Mouse (Mus musculus): ENCODE results near the gene Fzd1. TPM values are rescaled to one million over a fixed set of nuclear protein-coding genes. Genes with fewer than 3 reads are reported as not detected.

The Fzd1 gene
- total and polyA plus RNA-seq, 2 experiments from 2014 or later, result 6.1 to 31.8 TPM

- DNase-seq (ENCODE audit: low spot score) (peak; percentile 29), ATAC-seq (ENCODE audit: insufficient read depth, low read depth) (peak; percentile 12; the same call in 1 of the 2 replicates)
- TF ChIP-seq CTCF (IDR thresholded peaks at IDR 0.05; ENCODE audit: low read depth) (no peak), EP300 (IDR thresholded peaks at IDR 0.05; ENCODE audit: low read depth) (no peak)
- WGBS, result under 1% methylated on average over 23 of the region's 23 CpGs
- no peaks in the 10 kb centered on the region for H3K9me3 ChIP-seq (replicated peaks; ENCODE audit: control insufficient read depth, low read length)
- H3K4me2 ChIP-seq (ENCODE audit: low read depth, low read length), result peak overlapping the region; percentile 81
- H3K4me3 ChIP-seq (ENCODE audit: low read depth, low read length), result peak overlapping the region; percentile 91
- H3K4me1 ChIP-seq (ENCODE audit: control insufficient read depth, insufficient read depth), result peaks cover 21% of the 10 kb centered on the region
- H3K36me3 ChIP-seq (replicated peaks; ENCODE audit: control insufficient read depth, insufficient read depth, low read length), result peaks cover under 1% of the 10 kb centered on the region; the same call in 1 of the 2 replicates
- peak overlapping the region; percentile 69 for H3K9ac ChIP-seq (replicated peaks; ENCODE audit: low read depth, low read length)
- H3K27me3 ChIP-seq (ENCODE audit: control insufficient read depth, insufficient read depth, low read length), result peaks cover 5% of the 10 kb centered on the region; the same call in 1 of the 2 replicates
- H3K27ac ChIP-seq (ENCODE audit: low read depth), result peak overlapping the region; percentile 97
Measured at GRCm38 (mm10) chr5:4758331-4759080, 671 bp upstream of the Fzd1 start.

DNA sequence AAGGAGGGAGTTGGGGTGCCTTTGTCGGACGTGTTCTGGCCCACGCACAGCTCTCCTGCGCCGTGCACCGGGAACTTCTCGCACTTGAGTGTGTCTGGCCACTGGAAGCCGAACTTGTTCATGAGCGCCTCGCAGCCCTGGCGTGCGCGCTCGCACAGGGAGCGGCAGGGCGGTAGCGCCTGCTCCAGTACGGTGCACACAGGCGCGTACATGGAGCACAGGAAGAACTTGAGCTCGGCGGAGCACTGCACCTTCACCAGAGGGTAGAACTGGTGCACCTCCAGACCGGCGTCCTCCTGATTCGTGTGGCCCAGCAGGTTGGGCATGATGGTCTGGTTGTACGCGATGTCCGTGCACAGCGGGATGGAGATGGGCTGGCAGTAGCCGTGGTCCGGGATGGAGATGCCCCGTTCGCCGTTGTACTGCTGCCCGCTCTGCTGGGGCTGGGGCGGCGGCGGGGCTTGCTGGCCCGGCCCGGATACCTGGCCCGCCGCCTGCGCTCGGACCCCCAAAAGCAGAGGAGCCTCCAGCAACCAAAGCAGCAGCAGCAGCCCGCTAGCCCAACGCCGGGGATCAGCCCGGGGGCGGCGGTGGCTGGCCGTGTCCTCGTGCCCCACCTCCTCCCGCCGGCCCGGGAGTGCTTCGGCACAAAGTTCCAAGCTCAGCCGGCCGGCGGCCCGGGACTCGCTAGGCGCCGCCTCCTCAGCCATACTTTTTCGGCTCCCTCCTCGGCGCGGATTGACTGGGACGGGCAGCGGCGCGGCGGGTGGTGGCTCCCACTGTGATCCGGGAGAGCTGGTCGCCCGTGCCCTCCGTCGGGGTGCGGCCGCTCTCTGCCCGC is 744 bp downstream of the Fzd1 start:
- H3K4me2 ChIP-seq (ENCODE audit: low read depth, low read length), result peak overlapping the region; percentile 81
- peak overlapping the region; percentile 91 for H3K4me3 ChIP-seq (ENCODE audit: low read depth, low read length)
- H3K27ac ChIP-seq (ENCODE audit: low read depth), result peak overlapping the region; percentile 97
- H3K36me3 ChIP-seq (replicated peaks; ENCODE audit: control insufficient read depth, insufficient read depth, low read length), result peaks cover 5% of the 10 kb centered on the region; the same call in 1 of the 2 replicates
- H3K27me3 ChIP-seq (ENCODE audit: control insufficient read depth, insufficient read depth, low read length), result peaks cover 5% of the 10 kb centered on the region; the same call in 1 of the 2 replicates
- WGBS, result under 1% methylated on average over 66 of the region's 80 CpGs
- ATAC-seq (ENCODE audit: insufficient read depth, low read depth) (peak; percentile 56), DNase-seq (ENCODE audit: low spot score) (peak; percentile 59)
- H3K9me3 ChIP-seq (replicated peaks; ENCODE audit: control insufficient read depth, low read length), result no peaks in the 10 kb centered on the region
- TF ChIP-seq EP300 (IDR thresholded peaks at IDR 0.05; ENCODE audit: low read depth) (no peak), CTCF (IDR thresholded peaks at IDR 0.05; ENCODE audit: low read depth) (no peak)
- H3K9ac ChIP-seq (replicated peaks; ENCODE audit: low read depth, low read length), result peak overlapping the region; percentile 95
- H3K4me1 ChIP-seq (ENCODE audit: control insufficient read depth, insufficient read depth), result peaks cover 21% of the 10 kb centered on the region

DNA sequence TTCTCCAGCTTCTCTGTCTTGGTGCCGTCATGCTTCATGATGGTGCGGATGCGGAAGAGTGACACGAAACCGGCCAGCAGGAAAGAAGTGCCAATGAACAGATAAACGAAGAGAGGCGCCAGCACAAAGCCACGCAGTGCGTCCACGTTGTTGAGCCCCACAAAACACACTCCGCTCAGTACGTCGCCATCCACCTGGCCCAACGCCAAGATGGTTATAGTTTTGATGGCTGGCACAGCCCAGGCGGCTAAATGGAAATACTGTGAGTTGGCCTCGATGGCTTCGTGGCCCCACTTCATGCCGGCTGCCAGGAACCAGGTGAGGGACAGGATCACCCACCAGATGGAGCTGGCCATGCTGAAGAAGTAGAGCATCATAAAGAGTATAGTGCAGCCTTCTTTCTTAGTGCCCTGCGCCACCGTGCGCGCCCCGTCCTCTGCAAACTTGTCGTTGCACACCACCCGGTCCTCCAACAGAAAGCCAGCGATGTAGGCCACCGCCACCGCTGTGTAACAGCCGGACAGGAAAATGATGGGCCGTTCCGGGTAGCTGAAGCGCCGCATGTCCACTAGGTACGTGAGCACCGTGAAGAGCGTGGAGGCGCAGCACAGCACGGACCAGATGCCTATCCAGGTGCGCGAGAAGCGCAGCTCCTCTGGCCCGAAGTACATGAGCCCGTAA is 1.7 kb downstream of the Fzd1 start:
- H3K4me1 ChIP-seq (ENCODE audit: control insufficient read depth, insufficient read depth), result peaks cover 21% of the 10 kb centered on the region
- peak; percentile 26 for DNase-seq (ENCODE audit: low spot score)
- 0 out of 2 replicates have a peak overlapping the region, but pooled peaks have one; percentile 97 for H3K27ac ChIP-seq (ENCODE audit: low read depth)
- H3K9me3 ChIP-seq (replicated peaks; ENCODE audit: control insufficient read depth, low read length), result no peaks in the 10 kb centered on the region
- H3K27me3 ChIP-seq (ENCODE audit: control insufficient read depth, insufficient read depth, low read length), result peaks cover 5% of the 10 kb centered on the region; the same call in 1 of the 2 replicates
- WGBS, result 4% methylated on average over 43 of the region's 43 CpGs
- ATAC-seq (ENCODE audit: insufficient read depth, low read depth), result no peak
- H3K36me3 ChIP-seq (replicated peaks; ENCODE audit: control insufficient read depth, insufficient read depth, low read length), result peaks cover 5% of the 10 kb centered on the region; the same call in 1 of the 2 replicates
- peak overlapping the region; percentile 95 for H3K9ac ChIP-seq (replicated peaks; ENCODE audit: low read depth, low read length)
- peak overlapping the region; percentile 91 for H3K4me3 ChIP-seq (ENCODE audit: low read depth, low read length)
- TF ChIP-seq CTCF (IDR thresholded peaks at IDR 0.05; ENCODE audit: low read depth) (no peak), EP300 (IDR thresholded peaks at IDR 0.05; ENCODE audit: low read depth) (no peak)
- H3K4me2 ChIP-seq (ENCODE audit: low read depth, low read length), result peak overlapping the region; percentile 81

DNA sequence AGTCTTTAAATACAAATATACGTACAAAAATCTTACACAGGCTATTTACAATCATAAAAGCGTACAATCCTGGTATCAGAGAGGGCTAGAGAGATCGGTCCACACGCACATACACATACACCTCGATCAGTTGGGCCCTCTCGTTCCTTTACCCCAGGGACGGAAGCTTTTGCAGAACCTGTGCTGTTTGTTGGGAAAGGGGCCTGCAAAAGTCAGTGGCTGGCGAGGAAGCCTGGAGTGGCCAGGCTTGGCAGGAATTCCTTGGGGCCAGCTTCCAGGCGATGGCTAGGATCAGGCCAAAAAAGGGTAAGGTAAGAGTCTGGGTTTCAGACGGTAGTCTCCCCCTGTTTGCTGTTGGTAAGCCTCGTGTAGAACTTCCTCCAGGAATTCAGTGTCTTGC is 2.5 kb downstream of the Fzd1 start:
- Histone ChIP-seq H3K4me1 (ENCODE audit: control insufficient read depth, insufficient read depth) (peaks cover 21% of the 10 kb centered on the region), H3K9ac (replicated peaks; ENCODE audit: low read depth, low read length) (peak overlapping the region; percentile 2; the same call in 1 of the 2 replicates), H3K36me3 (replicated peaks; ENCODE audit: control insufficient read depth, insufficient read depth, low read length) (peaks cover 5% of the 10 kb centered on the region; the same call in 1 of the 2 replicates), H3K4me2 (ENCODE audit: low read depth, low read length) (peak overlapping the region; percentile 81), H3K27me3 (ENCODE audit: control insufficient read depth, insufficient read depth, low read length) (peaks cover 5% of the 10 kb centered on the region; the same call in 1 of the 2 replicates), H3K4me3 (ENCODE audit: low read depth, low read length) (peak overlapping the region; percentile 91), H3K27ac (ENCODE audit: low read depth) (no peak overlapping the region), H3K9me3 (replicated peaks; ENCODE audit: control insufficient read depth, low read length) (no peaks in the 10 kb centered on the region)
- no peak for TF ChIP-seq CTCF (IDR thresholded peaks at IDR 0.05; ENCODE audit: low read depth)
- no peak for TF ChIP-seq EP300 (IDR thresholded peaks at IDR 0.05; ENCODE audit: low read depth)
- WGBS, result 34% methylated on average over 11 of the region's 11 CpGs
- ATAC-seq (ENCODE audit: insufficient read depth, low read depth) (no peak), DNase-seq (ENCODE audit: low spot score) (no peak)

Measured in heart, postnatal 0 days (tissue).